Mouse (Mus musculus): ENCODE results near the gene Lrrfip2. TPM values are rescaled to one million over a fixed set of nuclear protein-coding genes. Genes with fewer than 3 reads are reported as not detected.

Lrrfip2 gene
- total and polyA plus RNA-seq, 2 experiments from 2014 or later: 73.9 to 86.6 TPM

DNA sequence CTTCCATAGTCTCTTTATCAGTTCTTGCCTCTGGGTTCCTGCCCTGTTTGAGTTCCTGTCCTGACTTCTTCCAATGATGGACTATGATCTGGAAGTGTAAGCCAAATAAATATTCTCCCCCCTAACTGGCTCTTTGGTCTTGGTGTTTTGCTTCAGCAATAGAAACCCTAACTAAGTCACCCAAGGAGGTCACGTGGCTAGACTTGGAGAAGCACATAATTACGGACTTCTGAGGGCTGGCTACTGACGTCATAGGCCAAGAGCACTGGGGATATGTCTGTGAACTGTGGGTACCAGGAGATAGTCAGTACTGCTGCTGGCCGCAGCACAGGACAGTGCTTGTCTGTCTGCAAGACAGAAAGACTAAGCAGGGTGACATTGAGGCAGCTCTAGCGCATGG, 35.6 kb upstream of the Lrrfip2 start:
- H3K4me2 ChIP-seq (ENCODE audit: low read depth, low read length): no peak overlapping the region
- H3K27me3 ChIP-seq (ENCODE audit: control insufficient read depth, insufficient read depth, low read length): no peaks in the 10 kb centered on the region
- no peak overlapping the region for H3K27ac ChIP-seq (ENCODE audit: low read depth)
- H3K4me3 ChIP-seq (ENCODE audit: low read depth, low read length): no peak overlapping the region
- no peak for ATAC-seq (ENCODE audit: insufficient read depth, low read depth)
- no peak for DNase-seq (ENCODE audit: low spot score)
- no peaks in the 10 kb centered on the region for H3K4me1 ChIP-seq (ENCODE audit: control insufficient read depth, insufficient read depth)
- TF ChIP-seq EP300 (IDR thresholded peaks at IDR 0.05; ENCODE audit: low read depth): no peak
- TF ChIP-seq CTCF (IDR thresholded peaks at IDR 0.05; ENCODE audit: low read depth): no peak
- H3K9ac ChIP-seq (replicated peaks; ENCODE audit: low read depth, low read length): no peak overlapping the region
- no peaks in the 10 kb centered on the region for H3K36me3 ChIP-seq (replicated peaks; ENCODE audit: control insufficient read depth, insufficient read depth, low read length)
- 0 out of 2 replicates have a peak, but pooled peaks cover 7% of the 10 kb centered on the region for H3K9me3 ChIP-seq (replicated peaks; ENCODE audit: control insufficient read depth, low read length)
- 82% methylated on average over 5 of the region's 5 CpGs for WGBS

DNA sequence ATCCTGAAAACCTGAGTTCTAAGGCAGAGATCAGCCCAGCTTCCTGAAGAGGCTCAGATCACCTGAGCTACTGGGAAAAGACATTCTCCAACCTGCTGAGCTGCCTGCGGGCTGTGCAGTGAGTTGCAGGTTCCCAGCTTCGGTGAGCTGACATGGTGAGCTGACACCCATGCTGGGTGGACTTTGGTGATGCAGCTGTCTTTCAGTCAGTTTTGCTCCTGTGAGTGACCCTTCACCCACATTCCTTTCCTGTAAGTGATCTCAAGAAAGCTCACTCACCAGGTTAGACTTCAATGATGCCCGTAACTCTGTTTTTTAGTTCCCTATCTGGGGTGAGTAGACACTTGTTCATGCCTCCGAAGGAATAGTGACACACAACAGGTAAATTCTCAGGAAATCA, 32.1 kb upstream of the Lrrfip2 start:
- 44% methylated on average over 4 of the region's 4 CpGs for WGBS
- no peak overlapping the region for H3K27ac ChIP-seq (ENCODE audit: low read depth)
- no peak overlapping the region for H3K9ac ChIP-seq (replicated peaks; ENCODE audit: low read depth, low read length)
- no peak for DNase-seq (ENCODE audit: low spot score)
- H3K36me3 ChIP-seq (replicated peaks; ENCODE audit: control insufficient read depth, insufficient read depth, low read length): no peaks in the 10 kb centered on the region
- ATAC-seq (ENCODE audit: insufficient read depth, low read depth): no peak
- H3K27me3 ChIP-seq (ENCODE audit: control insufficient read depth, insufficient read depth, low read length): peaks cover 4% of the 10 kb centered on the region; the same call in 1 of the 2 replicates
- TF ChIP-seq EP300 (IDR thresholded peaks at IDR 0.05; ENCODE audit: low read depth) (no peak), CTCF (IDR thresholded peaks at IDR 0.05; ENCODE audit: low read depth) (no peak)
- H3K4me3 ChIP-seq (ENCODE audit: low read depth, low read length): no peak overlapping the region
- H3K4me2 ChIP-seq (ENCODE audit: low read depth, low read length): no peak overlapping the region
- H3K9me3 ChIP-seq (replicated peaks; ENCODE audit: control insufficient read depth, low read length): no peaks in the 10 kb centered on the region
- peaks cover 11% of the 10 kb centered on the region for H3K4me1 ChIP-seq (ENCODE audit: control insufficient read depth, insufficient read depth)

DNA sequence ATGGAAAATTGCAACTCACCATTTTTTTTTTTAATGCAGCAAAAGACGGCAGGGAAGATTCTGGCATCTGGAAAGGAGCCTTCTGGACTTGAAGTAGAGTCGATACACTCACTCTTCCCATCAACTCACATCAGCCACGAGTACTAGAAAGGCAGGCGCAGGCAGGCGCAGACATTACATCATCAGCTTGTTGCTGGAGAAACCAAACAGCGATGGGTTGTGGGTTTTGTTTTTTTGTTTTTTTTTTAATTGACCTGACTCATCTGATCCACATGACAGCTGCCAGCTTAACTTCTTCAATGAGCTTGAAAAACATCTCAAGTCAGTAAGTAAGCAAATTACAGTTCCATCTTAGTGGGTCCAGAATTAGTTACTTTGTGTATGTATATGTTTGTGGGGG, 31.3 kb upstream of the Lrrfip2 start:
- Histone ChIP-seq H3K4me2 (ENCODE audit: low read depth, low read length) (no peak overlapping the region), H3K4me3 (ENCODE audit: low read depth, low read length) (no peak overlapping the region), H3K4me1 (ENCODE audit: control insufficient read depth, insufficient read depth) (peaks cover 11% of the 10 kb centered on the region), H3K36me3 (replicated peaks; ENCODE audit: control insufficient read depth, insufficient read depth, low read length) (no peaks in the 10 kb centered on the region), H3K27me3 (ENCODE audit: control insufficient read depth, insufficient read depth, low read length) (peaks cover 4% of the 10 kb centered on the region; the same call in 1 of the 2 replicates), H3K9ac (replicated peaks; ENCODE audit: low read depth, low read length) (no peak overlapping the region), H3K9me3 (replicated peaks; ENCODE audit: control insufficient read depth, low read length) (no peaks in the 10 kb centered on the region), H3K27ac (ENCODE audit: low read depth) (no peak overlapping the region)
- 64% methylated on average over 6 of the region's 6 CpGs for WGBS
- ATAC-seq (ENCODE audit: insufficient read depth, low read depth) (no peak), DNase-seq (ENCODE audit: low spot score) (no peak)
- TF ChIP-seq EP300 (IDR thresholded peaks at IDR 0.05; ENCODE audit: low read depth): no peak
- TF ChIP-seq CTCF (IDR thresholded peaks at IDR 0.05; ENCODE audit: low read depth): no peak

DNA sequence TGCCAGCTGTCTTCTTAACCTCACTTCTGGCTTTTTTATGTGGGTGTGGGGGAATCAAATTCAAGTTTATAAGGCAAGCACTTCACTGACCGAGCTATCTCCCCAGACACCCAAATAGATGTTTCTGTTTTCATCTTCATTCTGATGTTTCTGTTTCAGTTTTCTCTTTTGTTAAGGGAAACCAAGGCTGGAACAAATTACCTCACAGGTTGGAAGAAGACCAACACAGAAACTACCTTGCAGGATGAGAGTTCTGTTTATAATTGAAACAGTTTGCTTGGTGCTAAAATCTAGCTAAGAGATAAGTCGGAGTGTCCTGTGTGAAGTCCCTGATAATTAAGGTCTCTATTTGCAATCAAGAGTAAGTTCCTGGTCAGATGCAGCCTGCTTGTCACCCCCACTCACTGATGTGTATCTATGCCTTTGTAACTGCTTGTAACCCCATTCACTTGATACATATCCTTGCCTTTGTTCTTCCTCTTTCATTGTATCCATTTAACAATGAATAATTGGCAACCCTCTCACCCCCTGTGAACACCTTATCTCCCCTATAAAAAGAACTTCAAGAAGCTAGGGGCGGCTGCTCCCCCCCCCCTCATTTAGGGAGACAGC, 30.3 kb upstream of the Lrrfip2 start:
- Histone ChIP-seq H3K9ac (replicated peaks; ENCODE audit: low read depth, low read length) (no peak overlapping the region), H3K4me3 (ENCODE audit: low read depth, low read length) (no peak overlapping the region), H3K4me1 (ENCODE audit: control insufficient read depth, insufficient read depth) (peaks cover 11% of the 10 kb centered on the region), H3K36me3 (replicated peaks; ENCODE audit: control insufficient read depth, insufficient read depth, low read length) (no peaks in the 10 kb centered on the region), H3K4me2 (ENCODE audit: low read depth, low read length) (no peak overlapping the region), H3K27ac (ENCODE audit: low read depth) (no peak overlapping the region), H3K27me3 (ENCODE audit: control insufficient read depth, insufficient read depth, low read length) (peaks cover 4% of the 10 kb centered on the region; the same call in 1 of the 2 replicates), H3K9me3 (replicated peaks; ENCODE audit: control insufficient read depth, low read length) (no peaks in the 10 kb centered on the region)
- no peak for ATAC-seq (ENCODE audit: insufficient read depth, low read depth)
- WGBS: 29% methylated on average over 3 of the region's 3 CpGs
- TF ChIP-seq EP300 (IDR thresholded peaks at IDR 0.05; ENCODE audit: low read depth): no peak
- TF ChIP-seq CTCF (IDR thresholded peaks at IDR 0.05; ENCODE audit: low read depth): no peak
- DNase-seq (ENCODE audit: low spot score): no peak

DNA sequence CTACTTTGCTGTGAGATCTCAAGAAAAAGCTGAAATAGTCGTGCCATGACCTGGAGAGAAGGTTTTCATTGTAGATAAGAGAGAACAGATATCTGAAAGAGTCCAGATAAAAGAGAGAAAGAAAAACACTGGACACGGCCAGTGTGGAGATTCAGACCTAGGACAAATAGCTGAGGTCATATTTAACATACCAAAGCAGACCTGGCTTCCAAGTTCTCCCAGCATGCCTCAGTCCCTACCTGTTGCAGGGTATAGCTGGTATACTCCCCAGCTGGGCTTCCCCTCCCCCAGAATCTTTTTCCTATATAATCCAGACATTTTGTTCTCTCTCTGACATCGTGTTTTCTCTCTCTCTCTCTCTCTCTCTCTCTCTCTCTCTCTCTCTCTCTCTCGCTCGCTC, 29.4 kb upstream of the Lrrfip2 start:
- DNase-seq (ENCODE audit: low spot score): no peak
- no peak for ATAC-seq (ENCODE audit: insufficient read depth, low read depth)
- H3K9me3 ChIP-seq (replicated peaks; ENCODE audit: control insufficient read depth, low read length): no peaks in the 10 kb centered on the region
- no peak overlapping the region for H3K9ac ChIP-seq (replicated peaks; ENCODE audit: low read depth, low read length)
- H3K4me3 ChIP-seq (ENCODE audit: low read depth, low read length): no peak overlapping the region
- H3K27ac ChIP-seq (ENCODE audit: low read depth): no peak overlapping the region
- peaks cover 14% of the 10 kb centered on the region for H3K4me1 ChIP-seq (ENCODE audit: control insufficient read depth, insufficient read depth)
- no peaks in the 10 kb centered on the region for H3K36me3 ChIP-seq (replicated peaks; ENCODE audit: control insufficient read depth, insufficient read depth, low read length)
- no peak overlapping the region for H3K4me2 ChIP-seq (ENCODE audit: low read depth, low read length)
- peaks cover 4% of the 10 kb centered on the region; the same call in 1 of the 2 replicates for H3K27me3 ChIP-seq (ENCODE audit: control insufficient read depth, insufficient read depth, low read length)
- 7% methylated on average over 5 of the region's 5 CpGs for WGBS
- TF ChIP-seq EP300 (IDR thresholded peaks at IDR 0.05; ENCODE audit: low read depth) (no peak), CTCF (IDR thresholded peaks at IDR 0.05; ENCODE audit: low read depth) (no peak)

DNA sequence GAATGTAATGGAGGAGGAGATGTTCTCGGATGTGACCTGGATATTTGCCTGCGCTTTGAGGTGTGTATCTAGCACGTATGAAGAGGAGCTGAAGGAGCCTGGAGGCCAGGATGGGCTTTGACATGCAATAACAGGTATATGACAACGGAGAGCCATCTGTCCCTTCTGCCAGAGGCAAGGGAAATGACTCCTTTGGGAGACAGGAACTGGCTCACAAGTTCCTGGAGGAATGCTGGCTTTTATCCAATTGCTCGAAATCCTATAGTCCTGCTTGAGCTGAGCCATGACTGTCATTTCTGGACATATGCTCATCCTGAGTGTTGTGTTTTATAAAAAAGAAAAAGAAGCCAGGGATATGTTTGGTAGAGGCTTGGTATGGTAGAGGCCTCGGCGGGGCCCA, 28.5 kb upstream of the Lrrfip2 start:
- Histone ChIP-seq H3K27me3 (ENCODE audit: control insufficient read depth, insufficient read depth, low read length) (peaks cover 4% of the 10 kb centered on the region; the same call in 1 of the 2 replicates), H3K4me3 (ENCODE audit: low read depth, low read length) (no peak overlapping the region), H3K27ac (ENCODE audit: low read depth) (no peak overlapping the region), H3K36me3 (replicated peaks; ENCODE audit: control insufficient read depth, insufficient read depth, low read length) (no peaks in the 10 kb centered on the region), H3K4me2 (ENCODE audit: low read depth, low read length) (no peak overlapping the region), H3K4me1 (ENCODE audit: control insufficient read depth, insufficient read depth) (peaks cover 14% of the 10 kb centered on the region), H3K9me3 (replicated peaks; ENCODE audit: control insufficient read depth, low read length) (no peaks in the 10 kb centered on the region), H3K9ac (replicated peaks; ENCODE audit: low read depth, low read length) (no peak overlapping the region)
- ATAC-seq (ENCODE audit: insufficient read depth, low read depth) (no peak), DNase-seq (ENCODE audit: low spot score) (no peak)
- 48% methylated on average over 7 of the region's 7 CpGs for WGBS
- no peak for TF ChIP-seq CTCF (IDR thresholded peaks at IDR 0.05; ENCODE audit: low read depth)
- no peak for TF ChIP-seq EP300 (IDR thresholded peaks at IDR 0.05; ENCODE audit: low read depth)
